Mouse (Mus musculus) MEL (cell line): ENCODE measurements around the gene Nphp4. TPM values are rescaled to one million over a fixed set of nuclear protein-coding genes. Genes with fewer than 3 reads are reported as not detected.

Experiments
- DNase-seq: peaks from one replicate; pipeline ENCODE4 v3.0.0; 2011; ENCODE audit warnings: low read depth, low spot score
- H3K27ac ChIP-seq: 2 replicates; pipeline ENCODE4 v1.5.1; 2012; ENCODE audit warnings: low read depth, mild to moderate bottlenecking, control low read depth, low read length, moderate library complexity; ENCODE audit not compliant: control insufficient read depth
- H3K27me3 ChIP-seq, 2 experiments: fragments of 150-350 bp in 1 of 2; sonication (generic) in 1 of 2; 2 replicates each; pipeline ENCODE4 v1.6.1; 2012; ENCODE audit warnings: low read length in 2 of 2, mild to moderate bottlenecking in 2 of 2, improper control_type of control experiment in 1 of 2, moderate library complexity in 1 of 2; ENCODE audit not compliant: insufficient read depth in 2 of 2, control insufficient read depth in 1 of 2
- H3K36me3 ChIP-seq, 2 experiments: 2 replicates each; pipeline ENCODE4 v1.6.1; 2012 to 2014; ENCODE audit warnings: low read length in 2 of 2, improper control_type of control experiment in 1 of 2, inconsistent platforms in 1 of 2, mild to moderate bottlenecking in 1 of 2; ENCODE audit not compliant: insufficient read depth in 2 of 2, control insufficient read depth in 1 of 2
- H3K4me1 ChIP-seq, 2 experiments: fragments of 150-350 bp in 1 of 2; sonication (generic) in 1 of 2; 2 replicates each; pipeline ENCODE4 v1.6.1; 2012; ENCODE audit warnings: low read length in 2 of 2, improper control_type of control experiment in 1 of 2, mild to moderate bottlenecking in 1 of 2; ENCODE audit not compliant: insufficient read depth in 2 of 2, control insufficient read depth in 1 of 2
- H3K4me3 ChIP-seq, 2 experiments: fragments of 150-350 bp in 1 of 2; sonication (generic) in 1 of 2; 2 replicates each; pipeline ENCODE4 v1.5.1; 2012; ENCODE audit warnings: low read depth in 2 of 2, low read length in 2 of 2, mild to moderate bottlenecking in 2 of 2, moderate library complexity in 2 of 2, control low read depth in 1 of 2, improper control_type of control experiment in 1 of 2; ENCODE audit not compliant: control insufficient read depth in 1 of 2, insufficient read depth in 1 of 2
- H3K79me2 ChIP-seq: 2 replicates; pipeline ENCODE4 v1.6.1; 2012; ENCODE audit warnings: mild to moderate bottlenecking, low read length, moderate library complexity; ENCODE audit not compliant: control insufficient read depth, poor library complexity, insufficient read depth
- H3K9ac ChIP-seq: 2 replicates; pipeline ENCODE4 v1.6.1; 2012; ENCODE audit warnings: low read depth, mild to moderate bottlenecking, control low read depth, low read length, moderate library complexity; ENCODE audit not compliant: control insufficient read depth, poor library complexity, severe bottlenecking
- H3K9me3 ChIP-seq: fragments of 150-350 bp; sonication (generic); replicated peaks from 2 replicates; pipeline ENCODE4 v1.6.1; 2012; ENCODE audit warnings: mild to moderate bottlenecking, low read length, improper control_type of control experiment, moderate library complexity; ENCODE audit not compliant: insufficient read depth
- CHD1 ChIP-seq: IDR thresholded peaks from 2 replicates; pipeline ENCODE4 v1.6.1; 2012; ENCODE audit warnings: low read depth, mild to moderate bottlenecking, inconsistent platforms, low read length, improper control_type of control experiment
- CHD2 ChIP-seq: IDR thresholded peaks from 2 replicates; pipeline ENCODE4 v1.6.1; 2011; ENCODE audit warnings: low read length, improper control_type of control experiment
- CTCF ChIP-seq, 3 experiments: IDR thresholded peaks in 2 of 3; conservative IDR thresholded peaks in 1 of 3; 2 replicates each; pipeline ENCODE4 v1.5.1; 2011 to 2012; ENCODE audit warnings: low read length in 3 of 3, low read depth in 2 of 3, mild to moderate bottlenecking in 2 of 3, improper control_type of control experiment in 1 of 3, inconsistent platforms in 1 of 3, mixed read lengths in 1 of 3, moderate library complexity in 1 of 3; ENCODE audit not compliant: control insufficient read depth in 1 of 3, insufficient read depth in 1 of 3, poor library complexity in 1 of 3, severe bottlenecking in 1 of 3
- E2F4 ChIP-seq: IDR thresholded peaks from 2 replicates; pipeline ENCODE4 v1.6.1; 2011; ENCODE audit warnings: low read depth, low read length, improper control_type of control experiment, borderline replicate concordance
- ELF1 ChIP-seq: IDR thresholded peaks from 2 replicates; pipeline ENCODE4 v1.6.1; 2014; ENCODE audit warnings: low read depth, mild to moderate bottlenecking, inconsistent platforms, low read length, improper control_type of control experiment, moderate library complexity
- EP300 ChIP-seq, 2 experiments: IDR thresholded peaks; 2 replicates each; pipeline ENCODE4 v1.6.1; 2011; ENCODE audit warnings: improper control_type of control experiment in 2 of 2, low read length in 2 of 2, low read depth in 1 of 2, mild to moderate bottlenecking in 1 of 2
- GABPA ChIP-seq: IDR thresholded peaks from 2 replicates; pipeline ENCODE4 v1.6.1; 2012; ENCODE audit warnings: low read depth, mild to moderate bottlenecking, inconsistent platforms, low read length, improper control_type of control experiment, moderate library complexity
- GATA1 ChIP-seq: IDR thresholded peaks from 2 replicates; pipeline ENCODE4 v1.6.1; 2011; ENCODE audit warnings: low read depth, low read length, improper control_type of control experiment
- KAT2A ChIP-seq: conservative IDR thresholded peaks from 2 replicates; pipeline ENCODE4 v1.6.1; 2012; ENCODE audit warnings: low read depth, low read length, improper control_type of control experiment, inconsistent platforms
- MAFK ChIP-seq: IDR thresholded peaks from 2 replicates; pipeline ENCODE4 v1.6.1; 2011; ENCODE audit warnings: low read depth, mild to moderate bottlenecking, low read length, improper control_type of control experiment, borderline replicate concordance
- MAX ChIP-seq: IDR thresholded peaks from 2 replicates; pipeline ENCODE4 v1.6.1; 2011; ENCODE audit warnings: low read length, improper control_type of control experiment
- MAZ ChIP-seq: IDR thresholded peaks from 2 replicates; pipeline ENCODE4 v1.6.1; 2012; ENCODE audit warnings: low read depth, mild to moderate bottlenecking, inconsistent platforms, low read length, improper control_type of control experiment
- MEF2A ChIP-seq: IDR thresholded peaks from 2 replicates; pipeline ENCODE4 v1.6.1; 2014; ENCODE audit warnings: low read depth, mild to moderate bottlenecking, inconsistent platforms, low read length, improper control_type of control experiment; ENCODE audit not compliant: poor library complexity, insufficient replicate concordance, severe bottlenecking; ENCODE audit errors: extremely low read depth
- MXI1 ChIP-seq: IDR thresholded peaks from 2 replicates; pipeline ENCODE4 v1.6.1; 2011; ENCODE audit warnings: mild to moderate bottlenecking, low read depth, low read length, improper control_type of control experiment
- NRF1 ChIP-seq: IDR thresholded peaks from 2 replicates; pipeline ENCODE4 v1.6.1; 2014; ENCODE audit warnings: low read depth, mild to moderate bottlenecking, inconsistent platforms, low read length, improper control_type of control experiment, moderate library complexity; ENCODE audit not compliant: poor library complexity, insufficient read depth, severe bottlenecking
- POLR2AphosphoS2 ChIP-seq: IDR thresholded peaks from 2 replicates; pipeline ENCODE4 v1.6.1; 2011; ENCODE audit warnings: low read length, improper control_type of control experiment
- POLR2AphosphoS5 ChIP-seq: IDR thresholded peaks from 2 replicates; pipeline ENCODE4 v1.6.1; 2012; ENCODE audit warnings: low read depth, borderline replicate concordance, mild to moderate bottlenecking, inconsistent platforms, low read length, moderate library complexity, mixed read lengths
- RAD21 ChIP-seq: IDR thresholded peaks from 2 replicates; pipeline ENCODE4 v1.6.1; 2011; ENCODE audit warnings: mild to moderate bottlenecking, low read depth, low read length, improper control_type of control experiment
- RCOR1 ChIP-seq: IDR thresholded peaks from 2 replicates; pipeline ENCODE4 v1.6.1; 2012; ENCODE audit warnings: low read depth, mild to moderate bottlenecking, inconsistent platforms, low read length, improper control_type of control experiment
- SMC3 ChIP-seq: IDR thresholded peaks from 2 replicates; pipeline ENCODE4 v1.6.1; 2011; ENCODE audit warnings: low read depth, low read length, improper control_type of control experiment
- TCF12 ChIP-seq: IDR thresholded peaks from 2 replicates; pipeline ENCODE4 v1.6.1; 2014; ENCODE audit warnings: low read depth, mild to moderate bottlenecking, inconsistent platforms, low read length, improper control_type of control experiment, moderate library complexity
- USF1 ChIP-seq: IDR thresholded peaks from 2 replicates; pipeline ENCODE4 v1.6.1; 2014; ENCODE audit warnings: low read depth, mild to moderate bottlenecking, inconsistent platforms, low read length, improper control_type of control experiment, moderate library complexity
- USF2 ChIP-seq, 2 experiments: IDR thresholded peaks; 2 replicates each; pipeline ENCODE4 v1.6.1; 2011 to 2012; ENCODE audit warnings: improper control_type of control experiment in 2 of 2, low read length in 2 of 2, borderline replicate concordance in 1 of 2, inconsistent platforms in 1 of 2, low read depth in 1 of 2, mild to moderate bottlenecking in 1 of 2; ENCODE audit not compliant: insufficient read depth in 1 of 2
- ZKSCAN1 ChIP-seq: IDR thresholded peaks from 2 replicates; pipeline ENCODE4 v1.6.1; 2012; ENCODE audit warnings: low read depth, mild to moderate bottlenecking, inconsistent platforms, low read length, improper control_type of control experiment, moderate library complexity
- ZMIZ1 ChIP-seq: IDR thresholded peaks from 2 replicates; pipeline ENCODE4 v1.6.1; 2012; ENCODE audit warnings: low read depth, mild to moderate bottlenecking, inconsistent platforms, low read length, improper control_type of control experiment, moderate library complexity
- ZNF384 ChIP-seq: IDR thresholded peaks from 2 replicates; pipeline ENCODE4 v1.6.1; 2012; ENCODE audit warnings: low read depth, mild to moderate bottlenecking, inconsistent platforms, low read length, improper control_type of control experiment
- polyA plus RNA-seq, 2 experiments: library from polyadenylated mRNA; stranded (reverse) in 1 of 2; unstranded in 1 of 2; fragments of >175 nt in 1 of 2; fragments of >200 nt in 1 of 2; gene quantifications; 2 replicates each; pipeline versions ENCODE4 v1.2.1 to v1.2.4; 2012; ENCODE audit warnings: low replicate concordance in 2 of 2, low read depth in 1 of 2; ENCODE audit not compliant: insufficient read length in 2 of 2, insufficient read depth in 1 of 2, missing spikeins in 1 of 2
- total RNA-seq: library from RNA; depleted of rRNA; stranded (reverse); fragments of 300-350 nt; gene quantifications from 2 replicates; pipeline ENCODE4 v1.2.3, GENCODE M21; 2012

Gene Nphp4
- total and polyA plus RNA-seq, 3 experiments: not detected

DNA sequence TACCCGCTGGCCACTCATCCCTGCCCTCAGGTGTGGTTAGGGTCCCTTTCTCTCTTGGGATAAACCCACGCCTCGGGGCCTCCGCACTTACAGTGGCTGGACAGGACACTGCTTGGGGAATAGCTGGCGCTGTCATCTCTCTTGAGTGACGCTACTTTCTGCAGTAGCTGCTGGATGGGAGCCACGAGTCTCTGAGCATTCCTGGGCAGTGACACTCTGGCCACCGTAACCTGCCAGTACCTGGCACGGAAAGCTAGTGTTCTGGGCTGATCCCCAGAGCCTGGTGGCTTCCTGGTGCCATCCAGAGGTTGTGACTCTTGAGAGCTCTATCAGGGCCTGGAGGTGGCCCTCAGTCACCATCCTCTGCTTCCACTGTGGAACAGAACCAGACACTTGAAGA is 13.4 kb upstream of the Nphp4 start:
- H3K27me3 ChIP-seq: no peaks in the 10 kb centered on the region
- no peak overlapping the region for H3K9ac ChIP-seq
- TF ChIP-seq KAT2A (no peak), MAZ (no peak), GABPA (no peak), TCF12 (no peak), ZNF384 (no peak), MAX (no peak), E2F4 (no peak), RCOR1 (no peak), NRF1 (no peak), MAFK (no peak), CHD2 (no peak), GATA1 (no peak), MEF2A (no peak), CHD1 (no peak)
- H3K79me2 ChIP-seq: no peaks in the 10 kb centered on the region
- no peaks in the 10 kb centered on the region for H3K36me3 ChIP-seq
- DNase-seq: no peak
- H3K27ac ChIP-seq: no peak overlapping the region
- H3K4me1 ChIP-seq: no peaks in the 10 kb centered on the region
- no peak overlapping the region for H3K4me3 ChIP-seq
- H3K9me3 ChIP-seq: no peaks in the 10 kb centered on the region

DNA sequence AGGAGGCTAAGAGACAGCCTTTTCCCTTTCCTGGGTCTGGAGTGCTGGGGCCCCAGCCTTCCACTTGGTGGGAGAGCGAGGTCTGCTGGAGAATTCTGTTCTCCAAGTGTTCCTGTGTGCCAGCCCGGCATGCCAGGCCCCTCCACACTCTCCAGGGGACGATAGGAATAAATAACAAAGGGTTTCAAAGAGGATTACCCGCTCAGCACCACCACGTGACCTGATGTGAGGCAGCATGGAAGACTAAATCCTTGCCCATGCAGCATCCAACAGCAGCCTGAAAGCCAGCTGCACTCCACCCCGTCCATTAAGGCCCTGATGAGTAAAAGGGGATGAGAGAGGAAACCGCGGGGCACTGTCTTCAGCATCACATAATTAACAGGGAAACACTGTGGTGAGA is 11.4 kb upstream of the Nphp4 start:
- no peaks in the 10 kb centered on the region for H3K9me3 ChIP-seq
- H3K9ac ChIP-seq: no peak overlapping the region
- no peak for DNase-seq
- no peak overlapping the region for H3K4me3 ChIP-seq
- no peaks in the 10 kb centered on the region for H3K4me1 ChIP-seq
- H3K36me3 ChIP-seq: no peaks in the 10 kb centered on the region
- no peak overlapping the region for H3K27ac ChIP-seq
- no peak for TF ChIP-seq RAD21
- no peak for TF ChIP-seq MAX
- TF ChIP-seq EP300 (IDR thresholded peaks at IDR 0.05; ENCODE audit: low read depth in 1 of 2, low read length in 2 of 2): no peak
- no peak for TF ChIP-seq POLR2AphosphoS5
- TF ChIP-seq TCF12: no peak
- TF ChIP-seq POLR2AphosphoS2: no peak
- no peak for TF ChIP-seq CTCF (IDR thresholded peaks at IDR 0.05 in 2 of 3, conservative IDR thresholded peaks at IDR 0.05 in 1 of 3; ENCODE audit: control insufficient read depth in 1 of 3, insufficient read depth in 1 of 3, low read depth in 2 of 3, low read length in 3 of 3, poor library complexity in 1 of 3, severe bottlenecking in 1 of 3)
- TF ChIP-seq USF2 (IDR thresholded peaks at IDR 0.05; ENCODE audit: borderline replicate concordance in 1 of 2, insufficient read depth in 1 of 2, low read depth in 1 of 2, low read length in 2 of 2): no peak
- no peak for TF ChIP-seq NRF1
- TF ChIP-seq ZKSCAN1: no peak
- TF ChIP-seq ELF1: no peak
- TF ChIP-seq SMC3: no peak
- no peak for TF ChIP-seq CHD1
- no peak for TF ChIP-seq MXI1
- no peak for TF ChIP-seq USF1
- TF ChIP-seq GATA1: no peak
- TF ChIP-seq ZMIZ1: no peak
- no peaks in the 10 kb centered on the region for H3K27me3 ChIP-seq
- H3K79me2 ChIP-seq: no peaks in the 10 kb centered on the region
